Mouse (Mus musculus): ENCODE data around the gene Egln2.

- TF ChIP-seq CTCF (IDR thresholded peaks at IDR 0.05; ENCODE audit: borderline replicate concordance, control insufficient read depth, extremely low read depth, insufficient read depth, low read length, poor library complexity) (no peak), POLR2A (IDR thresholded peaks at IDR 0.05; ENCODE audit: control insufficient read depth, extremely low read depth, insufficient read depth, low read length, poor library complexity) (no peak)
These were observed 46.0 kb upstream of the Egln2 start for GRCm38 (mm10) chr7:27212626-27213025.
